Mouse (Mus musculus) megakaryocyte-erythroid progenitor cell, adult 5-6 weeks (primary cell): ENCODE results near the gene Ezr. TPM values are rescaled to one million over a fixed set of nuclear protein-coding genes. Genes with fewer than 3 reads are reported as not detected.

Experiments
- ATAC-seq: replicated peaks from 2 replicates; pipeline ENCODE4 v1.8.0; 2016; ENCODE audit warnings: mild to moderate bottlenecking, inconsistent platforms; ENCODE audit not compliant: severe bottlenecking, poor library complexity, low FRiP score, low TSS enrichment
- total RNA-seq, 2 experiments: library from RNA; stranded (forward) in 1 of 2; stranded (reverse) in 1 of 2; fragments of 200-1000, 215-1000 nt in 1 of 2; fragments of >200 nt in 1 of 2; fragmentation: Nextera tagmentation in 1 of 2; gene quantifications; 2 replicates each; pipeline ENCODE4 v1.2.3; 2014 to 2017

Gene Ezr
- total RNA-seq, 2 experiments from 2014 or later: 82.2 to 203 TPM

- peak; percentile 50; the same call in 1 of the 2 replicates for ATAC-seq
Measured at GRCm38 (mm10) chr17:6773249-6773966, 9.2 kb downstream of the Ezr start.

DNA sequence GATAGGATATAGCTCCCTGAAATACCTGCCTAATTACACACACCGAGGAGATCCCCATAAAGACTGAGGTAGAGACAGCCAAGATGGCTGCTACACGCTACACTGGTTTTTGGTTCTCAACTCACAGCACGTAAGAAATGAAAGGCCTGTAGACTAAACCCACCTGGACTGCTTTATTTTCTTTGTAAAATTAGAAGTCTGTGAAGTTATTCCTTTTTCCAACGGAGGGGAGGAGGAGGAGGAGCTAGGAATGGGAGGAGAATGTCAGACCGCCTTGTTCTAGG is 10.2 kb downstream of the Ezr start:
- no peak for ATAC-seq

DNA sequence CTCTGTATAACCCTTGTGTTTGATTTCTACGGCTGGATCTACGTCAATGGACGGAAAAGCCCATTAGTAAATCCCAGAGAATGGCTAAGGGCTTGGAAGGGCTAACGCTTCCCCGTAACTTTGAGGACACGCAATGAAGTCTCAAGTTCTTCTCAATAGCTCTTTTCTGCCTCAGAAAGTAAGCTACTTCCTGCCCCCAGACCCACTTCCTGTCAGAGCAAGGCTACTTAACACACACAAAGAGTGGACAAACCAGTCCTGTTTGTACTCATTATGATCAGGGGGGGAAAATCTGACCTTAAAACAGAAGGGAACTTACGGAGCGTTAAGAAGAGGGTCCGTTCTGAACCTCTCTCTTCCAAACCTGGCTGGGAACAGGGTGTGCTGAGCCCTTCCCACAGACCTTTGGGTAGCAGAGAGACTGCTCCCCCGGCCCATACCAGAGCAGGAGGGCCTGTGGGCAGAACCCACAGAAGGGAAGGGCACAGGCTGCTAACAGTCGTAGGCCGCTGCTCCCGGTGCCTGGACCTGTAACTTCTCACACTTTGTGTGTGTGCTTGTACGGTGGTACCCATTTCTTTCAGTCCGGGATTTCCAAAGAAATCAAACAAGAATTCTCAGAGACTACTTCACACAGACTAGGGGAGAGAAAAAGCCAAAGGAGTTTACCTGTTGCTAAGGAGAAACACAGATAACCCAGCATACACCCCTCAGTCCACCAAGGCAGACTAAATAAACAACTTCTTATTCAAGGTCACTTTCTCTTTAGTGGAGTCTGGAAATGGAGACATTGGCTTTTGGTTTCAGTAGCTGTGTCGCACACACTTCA is 10.7 kb downstream of the Ezr start:
- no peak for ATAC-seq

GRCm38 (mm10) chr17:6769602-6770001 is 13.0 kb downstream of the Ezr start:
- ATAC-seq: no peak

- ATAC-seq: no peak
Measured at GRCm38 (mm10) chr17:6768301-6768788, 14.2 kb downstream of the Ezr start.

GRCm38 (mm10) chr17:6767771-6768170 is 14.8 kb downstream of the Ezr start:
- ATAC-seq: no peak

- no peak for ATAC-seq
Measured at GRCm38 (mm10) chr17:6766823-6767222, 15.8 kb downstream of the Ezr start.

- no peak for ATAC-seq
Measured at GRCm38 (mm10) chr17:6765886-6766285, 16.7 kb downstream of the Ezr start.

DNA sequence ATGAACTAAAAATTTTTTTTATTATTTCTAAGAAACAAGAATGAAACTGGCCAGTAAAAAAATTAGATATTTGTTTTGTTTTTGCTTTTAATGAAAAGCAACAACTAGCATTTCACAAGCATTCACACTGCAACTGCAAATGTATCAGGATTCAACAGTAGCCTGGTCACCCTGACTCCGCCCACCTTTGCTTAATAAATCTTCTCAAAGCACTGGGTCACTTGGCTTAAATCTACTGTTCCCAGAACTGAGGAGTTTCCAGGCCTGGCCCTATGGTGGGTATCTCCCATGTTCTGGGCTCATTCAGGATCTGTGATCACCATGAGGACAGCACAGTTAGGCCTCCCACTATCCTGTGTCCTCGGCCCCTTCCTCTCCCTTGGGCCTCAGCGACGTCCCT is 17.9 kb downstream of the Ezr start:
- ATAC-seq: no peak

GRCm38 (mm10) chr17:6764227-6764593 is 18.4 kb downstream of the Ezr start:
- 0 out of 2 replicates have a peak, but pooled peaks have one; percentile 7 for ATAC-seq

DNA sequence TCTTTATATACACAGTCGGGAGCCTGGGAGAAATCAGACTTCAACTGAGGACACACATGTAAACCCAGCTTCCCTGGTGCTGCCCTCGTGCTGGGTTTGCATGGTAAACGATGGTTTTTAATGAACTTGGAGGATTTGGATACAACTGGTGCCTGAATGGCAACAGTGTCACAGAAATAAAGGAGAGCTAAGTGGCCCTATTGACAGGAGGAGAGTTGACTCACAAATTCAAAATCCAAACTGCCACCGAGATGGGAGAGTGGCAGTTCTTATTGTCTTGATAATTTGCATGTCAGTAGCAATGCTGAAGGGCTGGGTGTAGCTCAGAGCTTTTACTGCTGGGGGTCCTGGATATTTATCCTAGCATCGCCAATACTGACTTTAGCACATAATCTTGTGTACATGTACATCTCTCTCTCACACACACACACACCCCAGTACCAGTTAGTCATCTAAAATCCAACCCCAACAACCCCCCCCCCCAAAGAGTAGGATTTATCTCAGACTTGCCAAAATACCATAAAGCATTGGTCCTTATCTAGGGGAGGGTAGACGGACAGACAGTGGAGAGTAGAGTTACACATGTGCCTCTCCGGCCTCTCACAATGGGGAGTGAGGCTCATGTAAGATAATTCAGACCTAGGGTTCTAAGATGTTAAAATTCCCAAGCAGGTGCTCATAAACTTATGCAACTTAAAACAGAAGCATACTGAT is 18.9 kb downstream of the Ezr start:
- ATAC-seq: peak; percentile 54

- no peak for ATAC-seq
Measured at GRCm38 (mm10) chr17:6759717-6760292, 22.8 kb downstream of the Ezr start.

GRCm38 (mm10) chr17:6758845-6759244 is 23.7 kb downstream of the Ezr start:
- ATAC-seq: no peak

- no peak for ATAC-seq
Measured at GRCm38 (mm10) chr17:6757902-6758301, 24.7 kb downstream of the Ezr start.

GRCm38 (mm10) chr17:6755873-6756272 is 26.7 kb downstream of the Ezr start:
- no peak for ATAC-seq

GRCm38 (mm10) chr17:6755176-6755575 is 27.4 kb downstream of the Ezr start:
- ATAC-seq: no peak

DNA sequence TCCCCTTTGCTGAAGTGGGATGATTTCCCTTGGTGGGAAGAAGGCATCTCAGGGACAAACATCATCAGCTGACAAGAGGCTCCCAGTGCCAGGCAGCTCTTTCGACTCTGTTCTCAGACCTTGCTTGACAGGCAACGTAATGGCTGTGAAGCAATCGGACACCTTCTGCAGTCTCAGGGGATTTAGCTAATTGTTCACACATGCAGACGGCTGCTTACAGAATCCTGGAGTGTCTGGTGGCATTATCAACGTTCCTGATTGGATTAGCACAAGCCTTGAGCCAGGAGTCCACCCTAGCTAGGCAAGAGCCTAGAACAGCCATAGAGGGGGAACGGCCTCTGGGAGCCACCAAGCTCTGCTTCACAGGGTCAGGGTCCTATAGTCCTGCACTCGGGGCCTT is 30.2 kb downstream of the Ezr start:
- ATAC-seq: no peak

DNA sequence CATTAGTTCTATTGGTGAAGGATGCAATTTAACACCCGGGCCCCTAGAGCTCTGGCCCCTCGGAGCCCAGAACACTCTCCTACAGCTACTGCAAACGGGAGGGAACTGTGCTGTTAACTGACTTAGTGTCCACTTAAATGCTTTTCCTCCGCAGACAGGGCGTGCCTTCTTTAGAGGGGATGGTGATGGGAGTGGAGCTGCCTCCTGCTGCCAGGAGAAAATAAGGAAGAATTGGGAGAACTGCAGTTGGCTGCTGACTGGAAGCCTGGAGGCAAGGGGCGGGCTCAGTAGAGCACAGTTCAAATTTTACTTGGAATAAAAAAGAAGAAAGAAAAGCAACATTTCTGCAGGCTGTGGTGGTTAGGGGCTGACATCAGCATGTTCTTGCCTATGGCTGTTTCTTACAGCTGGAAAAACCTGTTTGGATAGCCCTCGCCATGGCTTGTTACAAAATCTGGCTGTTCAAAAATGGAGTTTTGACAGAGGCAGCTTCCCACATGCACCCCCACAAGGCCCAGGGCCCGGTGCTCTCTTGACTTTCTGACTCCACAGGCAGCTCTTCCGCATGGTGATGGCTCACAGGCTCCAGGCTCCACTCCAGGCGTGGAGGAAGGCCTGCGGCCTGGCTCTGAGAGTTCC is 31.2 kb downstream of the Ezr start:
- ATAC-seq: no peak

DNA sequence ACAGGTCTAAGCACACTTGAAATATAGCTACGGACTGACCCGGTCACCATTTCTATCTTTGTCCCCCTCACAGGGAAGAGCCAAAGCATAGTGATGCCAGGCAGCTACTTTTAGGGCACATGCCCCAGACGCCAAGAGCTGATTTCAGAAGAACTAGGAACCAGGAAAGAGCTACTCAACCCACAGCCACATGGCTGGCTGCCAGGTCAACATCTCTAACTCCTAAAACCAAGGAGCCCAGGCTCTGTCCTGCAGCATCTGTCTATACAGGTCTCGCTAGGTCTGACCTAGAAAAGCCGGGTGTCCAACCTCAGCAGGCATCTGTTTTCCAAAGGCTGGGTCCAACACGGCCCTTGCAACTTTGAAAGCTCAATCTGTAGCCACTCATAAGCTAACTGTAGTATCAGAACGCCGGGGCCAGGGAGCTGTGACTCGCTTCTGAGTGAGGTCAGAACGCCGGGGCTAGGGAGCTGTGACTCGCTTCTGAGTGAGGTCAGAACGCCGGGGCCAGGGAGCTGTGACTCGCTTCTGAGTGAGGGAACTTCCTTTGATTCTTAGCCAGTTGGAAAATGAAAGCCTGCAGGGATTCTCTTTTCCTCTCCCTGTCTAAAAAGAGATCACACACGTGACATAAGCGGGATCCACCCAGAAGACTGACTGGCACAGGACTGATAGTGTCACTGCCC is 33.7 kb downstream of the Ezr start:
- no peak for ATAC-seq
